Mouse (Mus musculus): ENCODE data around the gene 4931429L15Rik. TPM values are rescaled to one million over a fixed set of nuclear protein-coding genes. Genes with fewer than 3 reads are reported as not detected.

Gene 4931429L15Rik
- polyA plus RNA-seq (2012; rRNA removed): not detected in 2 replicates

GRCm38 (mm10) chr9:46319886-46320285 lies at the start of gene 4931429L15Rik:
4931429L15Rik (minus strand) TSS chr9:46319986.

DNA sequence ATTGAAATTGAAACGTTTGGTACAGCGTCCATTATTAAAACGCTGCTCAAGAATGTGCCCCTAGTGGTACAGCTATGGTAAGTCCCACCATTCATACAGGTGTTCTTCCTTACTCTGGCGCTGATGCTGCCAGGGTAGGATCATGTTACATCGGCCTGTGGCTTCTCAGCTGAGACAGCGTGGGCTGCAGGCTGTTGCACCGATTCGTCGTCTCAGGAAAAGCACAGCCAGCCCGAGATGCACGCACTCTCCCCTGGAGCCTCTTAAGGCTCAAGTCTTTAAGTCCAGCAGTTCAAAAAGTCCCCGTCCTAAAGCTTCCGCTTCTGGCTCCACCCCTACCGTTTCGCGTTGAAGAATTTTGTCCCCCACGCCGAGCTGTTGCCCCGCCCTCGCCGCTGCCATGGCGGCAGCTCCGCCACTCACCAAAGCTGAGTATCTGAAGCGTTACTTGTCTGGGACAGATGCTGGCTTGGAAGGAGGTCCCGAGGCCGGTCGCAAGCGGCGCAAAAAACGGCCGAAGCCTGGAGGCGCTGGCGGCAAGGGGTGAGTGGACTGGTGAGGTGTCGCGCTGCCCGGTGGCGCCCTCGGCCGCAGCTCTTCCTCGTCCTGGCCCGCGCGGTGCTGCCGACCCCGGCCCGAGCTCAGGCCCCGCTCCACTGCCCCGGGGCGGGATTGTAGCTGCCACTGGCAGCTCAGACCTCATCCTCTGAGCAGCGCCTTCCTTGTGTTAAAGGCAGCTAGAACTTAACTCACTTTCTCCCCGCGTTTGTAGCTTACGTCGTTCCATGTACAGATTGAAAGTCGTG lies 37.0 kb downstream of the 4931429L15Rik start, which contains the start of gene Bud13:
Gene Bud13 (plus strand): TSS at position 378 of the 806 bp plus-strand sequence.

DNA sequence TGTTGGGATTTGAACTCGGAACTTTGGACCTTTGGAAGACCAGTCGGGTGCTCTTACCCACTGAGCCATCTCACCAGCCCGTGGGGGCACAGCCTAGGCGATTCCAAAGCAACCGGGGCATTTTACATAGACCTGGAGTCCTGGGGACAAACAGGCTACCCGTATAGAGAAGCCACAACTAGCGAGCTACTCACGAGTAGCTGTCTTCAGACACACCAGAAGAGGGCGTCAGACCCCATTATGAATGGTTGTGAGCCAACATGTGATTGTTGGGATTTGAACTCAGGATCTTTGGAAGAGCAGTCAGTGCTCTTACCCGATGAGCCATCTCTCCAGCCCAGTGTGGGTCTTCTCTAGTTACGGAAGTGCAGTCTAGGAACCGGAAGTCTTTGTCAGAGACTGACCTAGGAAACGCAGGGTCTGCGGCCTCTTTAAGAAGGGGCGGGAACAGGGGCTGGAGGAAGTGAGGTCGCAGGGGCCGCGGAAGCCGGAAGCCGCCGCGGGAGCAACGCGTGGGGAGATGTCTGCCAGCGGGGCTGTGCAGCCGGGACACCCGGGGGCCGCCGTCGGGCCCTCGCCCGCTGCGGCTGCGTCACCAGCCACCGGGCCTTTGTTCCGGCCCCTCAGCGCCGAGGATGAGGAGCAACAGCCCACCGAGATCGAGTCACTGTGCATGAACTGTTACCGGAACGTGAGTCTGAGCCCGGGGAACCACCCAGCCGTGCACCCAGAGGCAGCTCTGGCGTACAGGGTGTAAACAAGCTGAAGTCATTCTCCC lies 46.9 kb downstream of the 4931429L15Rik start, which contains the start of gene Zpr1:
Gene Zpr1 (plus strand): TSS at position 388 of the 778 bp plus-strand sequence.

GRCm38 (mm10) chr9:46268343-46268873 lies 51.4 kb downstream of the 4931429L15Rik start, which contains the start of gene Apoa5:
Apoa5 (plus strand) TSS chr9:46268633.

Other genes starting within 250 kb of the 4931429L15Rik start
- 45.3 and 66.3 TPM in 2 replicates for gene Apoa1, start 91.4 kb downstream of the 4931429L15Rik start, polyA plus RNA-seq (2012; rRNA removed)
- gene Apoc3, start 84.3 kb downstream of the 4931429L15Rik start, polyA plus RNA-seq (2012; rRNA removed): 7.2 and 21.7 TPM in 2 replicates
- gene Apoa4, start 79.3 kb downstream of the 4931429L15Rik start, polyA plus RNA-seq (2012; rRNA removed): 71.0 and 101 TPM in 2 replicates
- gene Apoa5, start 51.4 kb downstream of the 4931429L15Rik start, polyA plus RNA-seq (2012; rRNA removed): 1.0 and 1.4 TPM in 2 replicates
- 30.1 and 44.3 TPM in 2 replicates for gene Zpr1, start 46.9 kb downstream of the 4931429L15Rik start, polyA plus RNA-seq (2012; rRNA removed)
- 11.8 and 14.7 TPM in 2 replicates for gene Bud13, start 37.0 kb downstream of the 4931429L15Rik start, polyA plus RNA-seq (2012; rRNA removed)

Data from ovary, adult 2 months (tissue).